Mouse (Mus musculus): Measurements from ENCODE around the gene T2.
A peak's percentile ranks its signal among the peaks of the same experiment; 100 is the strongest.
"Not testable (repeated sequence)": the region's sequence is repeated elsewhere in the genome, so short reads cannot be mapped to it uniquely, and the experiment has no call there.

T2 gene

DNA sequence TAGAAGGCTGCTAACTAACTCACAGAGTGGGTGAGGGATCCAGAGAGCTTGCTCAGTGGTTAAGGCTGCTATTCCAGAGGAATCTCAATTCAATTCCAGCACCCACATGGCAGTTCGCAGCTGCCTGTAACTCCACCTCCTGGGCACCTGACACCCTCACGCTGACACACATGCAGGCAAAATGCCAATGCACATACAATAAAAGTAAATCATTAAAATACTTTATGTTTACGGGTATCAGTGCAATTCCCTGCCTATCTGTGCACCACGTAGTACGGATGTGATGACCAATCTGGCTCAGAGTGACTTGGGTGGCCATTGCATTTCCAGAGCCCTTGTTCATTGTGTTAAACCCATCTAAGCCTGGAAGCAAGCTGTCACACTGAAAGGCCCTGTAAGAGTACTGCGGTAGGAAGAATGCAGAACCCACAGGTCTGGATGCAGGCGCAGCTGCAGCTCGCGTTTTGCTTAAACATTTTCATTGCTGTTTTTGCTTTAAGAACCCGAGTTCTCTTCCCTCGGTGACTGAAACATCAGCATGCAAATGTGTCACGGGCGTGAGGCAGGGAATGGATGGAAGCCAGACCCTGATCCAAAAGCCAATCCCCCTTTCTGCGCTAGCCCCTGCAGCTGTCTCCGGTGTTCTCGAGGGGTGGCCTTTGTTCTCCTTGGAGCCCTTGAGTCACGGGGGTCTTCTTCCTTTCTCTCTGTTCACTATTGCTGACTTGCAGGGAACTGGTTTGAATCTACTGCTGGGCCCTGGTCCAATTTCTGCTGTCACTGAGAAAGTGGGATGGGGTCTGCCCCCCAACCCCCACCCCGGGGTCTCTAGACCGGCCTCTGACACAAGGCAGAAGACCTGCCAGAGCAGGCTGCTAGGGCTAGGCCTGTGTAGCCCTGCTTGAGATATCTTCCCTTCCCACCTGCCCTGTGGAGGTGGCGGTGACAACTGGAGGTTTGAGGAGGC lies 12.0 kb downstream of the T2 start:
- no peak for DNase-seq (ENCODE audit: extremely low read depth, low read depth)

DNA sequence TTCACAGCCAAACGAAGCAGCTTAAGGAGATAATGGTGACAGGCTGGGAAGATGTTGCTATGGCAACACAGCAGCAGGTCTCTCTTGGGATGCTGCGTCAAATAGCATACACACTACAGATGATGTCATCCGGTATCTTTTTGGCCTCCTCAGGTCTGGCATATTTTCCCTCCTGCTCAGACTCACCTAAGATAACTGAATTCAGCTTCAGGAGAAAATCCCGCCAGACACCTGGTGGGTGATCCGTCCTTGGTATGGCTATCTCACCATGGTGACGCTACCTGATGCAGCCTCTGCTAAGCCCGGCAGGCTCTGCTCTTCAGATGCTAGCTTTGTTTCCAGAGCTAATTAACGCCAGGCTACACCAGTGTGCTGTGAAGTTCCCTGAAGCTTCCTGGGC lies 12.8 kb downstream of the T2 start:
- DNase-seq (ENCODE audit: extremely low read depth, low read depth): no peak

- no peak for DNase-seq (ENCODE audit: extremely low read depth, low read depth)
Measured at GRCm38 (mm10) chr17:8369171-8369570, 13.4 kb downstream of the T2 start.

- no peak for DNase-seq (ENCODE audit: extremely low read depth, low read depth)
Measured at GRCm38 (mm10) chr17:8370634-8371229, 14.9 kb downstream of the T2 start.

- DNase-seq (ENCODE audit: extremely low read depth, low read depth): peak; percentile 63
Measured at GRCm38 (mm10) chr17:8371834-8372233, 16.0 kb downstream of the T2 start.

- peak; percentile 66 for DNase-seq (ENCODE audit: extremely low read depth, low read depth)
Measured at GRCm38 (mm10) chr17:8372286-8373046, 16.7 kb downstream of the T2 start.

DNA sequence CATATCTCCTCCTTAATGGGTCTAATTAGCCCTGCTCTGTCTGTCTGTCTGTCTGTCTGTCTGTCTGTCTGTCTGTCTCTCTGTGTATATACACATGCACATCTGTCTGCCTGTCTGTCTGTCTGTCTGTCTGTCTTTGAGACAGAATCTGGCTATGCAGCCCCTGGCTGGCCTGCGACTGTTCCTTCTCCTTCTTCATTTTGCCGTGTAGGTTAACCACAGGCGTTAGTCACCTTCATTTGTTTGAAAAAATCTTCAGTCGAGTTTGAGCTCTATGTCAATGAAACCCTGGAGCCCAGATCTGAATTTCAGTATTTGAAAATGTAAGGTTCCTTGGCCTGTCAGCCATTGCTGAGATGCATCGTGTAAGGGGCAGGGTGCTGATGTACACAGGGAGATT lies 21.5 kb downstream of the T2 start:
- DNase-seq (ENCODE audit: extremely low read depth, low read depth): no peak

- no peak for DNase-seq (ENCODE audit: extremely low read depth, low read depth)
Measured at GRCm38 (mm10) chr17:8385441-8385840, 29.6 kb downstream of the T2 start.

DNA sequence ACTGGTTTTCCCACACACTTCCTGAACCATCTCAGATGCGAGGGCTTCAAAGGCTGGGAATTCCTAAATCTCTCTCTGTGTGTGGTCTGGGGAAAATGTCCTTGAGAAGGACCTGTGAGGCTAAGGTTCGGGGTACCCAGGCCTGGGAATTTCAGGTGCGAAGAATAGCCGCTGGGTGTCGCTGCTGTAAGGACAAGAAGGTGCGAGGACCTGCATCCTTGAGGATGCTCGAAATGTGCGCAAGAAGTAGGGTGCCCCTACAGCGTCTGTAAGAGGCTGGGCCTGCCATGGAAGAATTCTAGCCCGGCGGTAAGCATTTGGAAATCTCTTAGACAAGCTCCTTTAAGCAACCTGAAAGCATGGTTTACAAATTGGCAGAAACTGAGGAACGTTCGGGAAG lies 32.7 kb downstream of the T2 start:
- no peak for DNase-seq (ENCODE audit: extremely low read depth, low read depth)

- DNase-seq (ENCODE audit: extremely low read depth, low read depth): no peak
Measured at GRCm38 (mm10) chr17:8388990-8389789, 33.4 kb downstream of the T2 start.

GRCm38 (mm10) chr17:8389790-8390095 lies 34.0 kb downstream of the T2 start:
- DNase-seq (ENCODE audit: extremely low read depth, low read depth): no peak

GRCm38 (mm10) chr17:8390487-8390886 lies 34.7 kb downstream of the T2 start:
- no peak for DNase-seq (ENCODE audit: extremely low read depth, low read depth)

- no peak for DNase-seq (ENCODE audit: extremely low read depth, low read depth)
Measured at GRCm38 (mm10) chr17:8396371-8396770, 40.6 kb downstream of the T2 start.

- DNase-seq (ENCODE audit: extremely low read depth, low read depth): no peak
Measured at GRCm38 (mm10) chr17:8397946-8398345, 42.2 kb downstream of the T2 start.

DNA sequence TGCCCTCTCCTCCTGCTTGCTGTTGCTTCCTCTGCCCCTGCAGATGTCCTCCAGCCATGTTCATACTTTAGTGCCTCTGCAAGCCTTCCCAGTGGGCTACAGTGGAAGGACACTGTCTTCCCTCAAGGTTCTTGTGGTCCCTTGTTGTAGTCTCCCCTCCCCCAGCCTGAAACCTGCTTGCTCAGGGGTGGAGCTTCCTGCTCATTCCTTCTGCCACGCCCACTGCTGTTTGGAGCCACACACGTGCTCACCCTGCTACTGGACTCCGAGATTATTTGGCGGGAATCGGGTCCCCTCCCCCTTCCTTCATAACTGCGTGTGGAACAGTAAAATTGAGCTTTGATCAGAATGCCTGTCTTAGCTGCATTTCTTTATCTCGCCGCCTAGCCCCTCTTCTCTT lies 48.1 kb downstream of the T2 start:
- not testable (repeated sequence) for DNase-seq (ENCODE audit: extremely low read depth, low read depth)

GRCm38 (mm10) chr17:8406285-8406684 lies 50.5 kb downstream of the T2 start:
- DNase-seq (ENCODE audit: extremely low read depth, low read depth): no peak

GRCm38 (mm10) chr17:8408002-8408401 lies 52.2 kb downstream of the T2 start:
- DNase-seq (ENCODE audit: extremely low read depth, low read depth): not testable (repeated sequence)

DNA sequence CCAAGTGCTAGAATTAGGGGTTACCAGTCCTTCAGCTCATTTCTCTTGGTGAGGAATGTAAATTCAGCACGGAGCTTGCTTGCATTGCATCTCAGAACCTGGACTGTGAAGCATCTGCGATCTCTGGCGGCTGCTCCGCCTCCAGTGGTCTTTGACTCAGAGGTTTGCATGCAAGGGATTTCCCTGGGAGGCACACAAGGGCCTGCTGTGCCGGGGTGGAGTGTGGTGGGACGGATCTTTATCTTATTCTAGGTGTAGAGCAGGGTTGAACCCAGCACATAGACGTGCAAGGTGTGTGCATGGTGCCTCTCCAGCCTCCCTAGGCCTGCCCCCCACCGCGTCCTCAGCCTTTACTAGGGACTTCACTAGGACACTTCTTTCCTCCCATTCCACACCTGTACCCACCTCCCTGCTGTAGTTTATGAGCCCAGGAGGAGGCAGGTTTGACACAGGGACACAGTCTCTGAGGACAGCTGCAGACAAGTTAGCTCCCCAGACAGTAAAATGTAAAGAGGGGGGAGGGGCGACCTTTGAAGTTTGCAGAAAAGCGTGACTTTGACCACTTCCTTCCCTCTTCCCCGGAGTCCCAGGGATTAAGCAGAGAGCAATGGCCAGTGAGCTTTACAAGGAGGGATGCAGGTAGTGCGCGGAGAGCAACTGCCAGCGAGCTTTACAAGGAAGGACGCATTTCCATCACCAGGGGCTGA lies 53.0 kb downstream of the T2 start:
- no peak for DNase-seq (ENCODE audit: extremely low read depth, low read depth)

DNA sequence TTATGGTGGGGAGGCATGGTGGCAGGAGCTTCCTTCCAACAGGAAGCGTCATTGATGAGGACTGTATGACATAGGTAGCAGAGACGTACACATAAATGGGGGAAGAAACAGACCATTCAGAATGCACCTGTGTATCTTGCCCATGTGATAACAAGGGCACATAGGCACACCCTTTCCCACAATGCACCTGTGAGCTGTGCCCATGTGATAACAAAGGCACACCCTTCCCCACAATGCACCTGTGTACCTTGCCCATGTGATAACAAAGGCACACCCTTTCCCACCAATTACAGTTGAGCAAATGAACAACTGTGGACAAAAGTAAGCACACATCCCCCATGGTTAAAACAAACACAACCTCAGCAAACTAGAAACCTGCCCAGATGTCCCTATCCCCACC lies 54.5 kb downstream of the T2 start:
- no peak for DNase-seq (ENCODE audit: extremely low read depth, low read depth)

DNA sequence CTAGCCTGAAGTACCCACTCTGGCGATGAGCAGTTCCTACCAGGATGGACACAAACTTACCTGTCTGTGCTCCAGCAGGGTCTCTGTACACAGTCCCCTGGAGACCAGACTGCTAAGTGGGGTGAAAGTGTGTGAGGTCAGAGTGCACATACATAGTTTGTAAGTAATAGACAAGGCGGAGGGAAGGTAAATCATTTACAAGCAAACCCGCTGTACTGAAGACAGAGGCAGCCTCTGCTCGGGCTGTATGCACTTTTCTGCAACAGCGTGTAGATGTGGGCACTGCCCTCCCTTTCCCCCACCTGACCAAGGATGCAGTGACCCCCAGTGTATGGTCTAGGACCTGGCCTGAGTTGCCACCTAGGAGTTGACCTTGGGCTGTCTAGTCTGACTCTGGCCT lies 57.9 kb downstream of the T2 start:
- DNase-seq (ENCODE audit: extremely low read depth, low read depth): no peak

GRCm38 (mm10) chr17:8415533-8415932 lies 59.7 kb downstream of the T2 start:
- no peak for DNase-seq (ENCODE audit: extremely low read depth, low read depth)
